Comparison of ENCODE assay signal across 16 mouse cellular contexts in genomic region chr11:16290381-16290780, GRCm38 (mm10). TPM values are rescaled to one million over a fixed set of nuclear protein-coding genes. Genes with fewer than 3 reads are reported as not detected.
"Had no signal": no experiment of that assay in that cellular context is flagged by ENCODE, and none has a peak within 500 bp of the region (broad histone marks: within the 10 kb centered on the region; RNA-seq: fewer than 3 reads in every experiment).

No protein-coding gene starts in this region.

- ATAC-seq: intestine, embryonic 15.5 days; liver, embryonic 12.5 days; lung, postnatal 0 days; midbrain, embryonic 16.5 days had no signal

- H3K27me3 ChIP-seq: intestine, embryonic 15.5 days; liver, embryonic 12.5 days had no signal

- H3K36me3 ChIP-seq: intestine, embryonic 15.5 days; limb, embryonic 10.5 days; liver, embryonic 12.5 days had no signal

- H3K4me3 ChIP-seq: intestine, embryonic 15.5 days; left cerebral cortex, adult 2 months; limb, embryonic 10.5 days; liver, embryonic 12.5 days had no signal

- DNase-seq: lung, postnatal 36 days; right cerebral cortex, adult 18-20 months; right cerebral cortex, postnatal 25 days; thymus, postnatal 4 days had no signal

- H3K4me1 ChIP-seq: intestine, embryonic 15.5 days; limb, embryonic 10.5 days; liver, embryonic 12.5 days had no signal

- H3K9me3 ChIP-seq: intestine, embryonic 15.5 days; limb, embryonic 10.5 days; liver, embryonic 12.5 days had no signal

- H3K4me2 ChIP-seq: intestine, embryonic 15.5 days; liver, embryonic 12.5 days; midbrain, embryonic 11.5 days had no signal

- H3K27ac ChIP-seq: intestine, embryonic 15.5 days; left cerebral cortex, adult 2 months; limb, embryonic 10.5 days; liver, embryonic 12.5 days; stomach, postnatal 0 days had no signal

- H3K9ac ChIP-seq: intestine, embryonic 15.5 days; liver, embryonic 12.5 days had no signal

RNA-seq across cellular contexts. Expression of gene Vstm2a, which starts 32.9 kb away (rescaled TPM):
- total RNA-seq: megakaryocyte progenitor cell, adult 5-6 weeks had no signal
- polyA plus RNA-seq: large intestine, adult 2 months; liver, embryonic 16.5 days; small intestine, adult 2 months had no signal
